Mouse (Mus musculus): ENCODE measurements at regions not wholly inside any gene's neighbourhood (a gene's known extent, or its start where the extent isn't known, plus 50 kb on each side); places are given as distances from the start of the nearest gene placed in this dataset.
A peak's percentile ranks its signal among the peaks of the same experiment; 100 is the strongest.

DNA sequence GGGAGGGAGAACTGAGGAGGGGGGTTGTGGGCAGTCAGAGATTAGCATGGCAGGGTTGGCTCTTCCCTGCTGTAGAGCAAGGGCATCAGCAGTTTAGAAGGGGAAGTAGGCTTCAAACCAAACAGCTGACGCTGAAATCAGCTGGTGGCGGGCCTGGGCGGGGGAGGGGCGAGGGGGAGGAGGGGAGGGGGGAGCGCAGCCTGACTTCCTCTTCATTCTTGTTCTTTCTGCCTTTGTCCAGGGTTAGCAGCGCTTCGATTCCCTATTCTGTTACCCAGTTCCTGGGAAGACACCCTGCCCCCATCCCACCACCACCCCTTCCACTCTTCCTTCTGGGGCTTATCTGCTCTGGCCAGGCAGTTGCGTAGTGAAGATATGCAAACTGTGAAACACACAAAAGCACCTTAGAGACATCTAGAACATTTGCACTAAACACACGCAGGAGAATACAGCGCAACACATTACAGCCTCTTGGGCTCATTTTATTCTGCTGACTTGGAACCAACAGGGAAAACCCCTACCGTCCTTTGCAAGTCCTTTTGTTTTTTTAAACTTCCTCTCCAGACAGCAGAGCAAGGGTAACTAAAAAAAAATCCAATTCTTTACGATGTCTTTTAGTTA lies 93.3 kb upstream of the Marcks start:
- peaks cover 12% of the 10 kb centered on the region for H3K4me1 ChIP-seq (ENCODE audit: control insufficient read depth, insufficient read depth, low read length)
- H3K27me3 ChIP-seq (ENCODE audit: control insufficient read depth, insufficient read depth, low read length) = no peaks in the 10 kb centered on the region
- peak; percentile 92 for ATAC-seq (replicated peaks; ENCODE audit: insufficient number of reproducible peaks, low FRiP score, low TSS enrichment)
- H3K4me3 ChIP-seq (ENCODE audit: low read depth, low read length) = peak overlapping the region; percentile 30
- H3K9ac ChIP-seq (ENCODE audit: low read depth, low read length) = peak overlapping the region; percentile 43
- peak overlapping the region; percentile 85 for H3K27ac ChIP-seq (ENCODE audit: low read depth, low read length)
- no peaks in the 10 kb centered on the region for H3K36me3 ChIP-seq (ENCODE audit: control insufficient read depth, insufficient read depth, low read length)
- WGBS (ENCODE audit: insufficient replicate concordance) = 9% methylated on average over 11 of the region's 12 CpGs
- peak overlapping the region; percentile 57 for H3K4me2 ChIP-seq
- H3K9me3 ChIP-seq (replicated peaks; ENCODE audit: control insufficient read depth, low read length) = no peaks in the 10 kb centered on the region

DNA sequence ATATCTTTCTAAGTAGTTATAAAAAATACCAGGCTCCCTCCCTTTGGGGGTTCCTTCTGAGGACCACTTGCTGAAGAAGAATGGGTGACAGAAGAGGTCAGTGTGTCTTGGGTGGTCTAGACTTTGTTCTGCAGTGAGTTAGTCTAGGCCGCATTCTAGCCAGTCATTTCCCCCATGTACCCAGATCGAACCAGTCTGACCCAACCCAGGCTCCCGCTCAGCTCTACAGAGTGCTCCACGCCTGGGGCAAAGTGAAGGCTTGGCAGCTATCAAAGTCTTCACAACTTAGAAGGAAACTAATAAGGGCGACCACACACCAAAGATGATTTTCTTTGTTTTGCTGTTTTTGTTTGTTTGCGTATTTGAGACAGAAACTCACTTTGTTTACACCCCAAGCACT lies 92.4 kb upstream of the Marcks start:
- Histone ChIP-seq H3K27me3 (ENCODE audit: control insufficient read depth, insufficient read depth, low read length) (no peaks in the 10 kb centered on the region), H3K4me2 (no peak overlapping the region), H3K36me3 (ENCODE audit: control insufficient read depth, insufficient read depth, low read length) (no peaks in the 10 kb centered on the region), H3K4me3 (ENCODE audit: low read depth, low read length) (no peak overlapping the region), H3K9me3 (replicated peaks; ENCODE audit: control insufficient read depth, low read length) (no peaks in the 10 kb centered on the region), H3K9ac (ENCODE audit: low read depth, low read length) (no peak overlapping the region), H3K27ac (ENCODE audit: low read depth, low read length) (peak overlapping the region; percentile 85), H3K4me1 (ENCODE audit: control insufficient read depth, insufficient read depth, low read length) (peaks cover 12% of the 10 kb centered on the region)
- no peak for ATAC-seq (replicated peaks; ENCODE audit: insufficient number of reproducible peaks, low FRiP score, low TSS enrichment)
- 83% methylated on average over 6 of the region's 6 CpGs for WGBS (ENCODE audit: insufficient replicate concordance)

DNA sequence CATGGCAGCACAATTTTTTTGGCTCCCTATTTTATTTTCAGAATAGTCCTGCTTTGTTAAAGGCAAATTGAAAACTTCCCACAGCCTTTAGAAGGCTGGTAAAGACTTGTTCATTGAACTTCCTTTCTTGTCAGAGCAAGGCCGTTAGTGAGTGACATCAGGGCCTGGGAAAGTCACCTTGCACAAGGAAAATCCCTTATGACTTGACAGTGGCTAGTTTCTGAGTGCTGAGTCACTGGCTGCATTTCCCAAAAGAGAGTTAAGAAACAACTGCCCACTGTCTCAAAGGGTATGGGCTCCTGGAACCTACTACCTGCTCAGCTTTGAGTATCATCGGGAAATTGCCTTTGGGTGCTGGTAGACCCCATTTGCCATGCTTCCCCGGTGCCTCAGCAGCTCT lies 89.2 kb upstream of the Marcks start:
- Histone ChIP-seq H3K27ac (ENCODE audit: low read depth, low read length) (no peak overlapping the region), H3K4me1 (ENCODE audit: control insufficient read depth, insufficient read depth, low read length) (peaks cover 6% of the 10 kb centered on the region), H3K9me3 (replicated peaks; ENCODE audit: control insufficient read depth, low read length) (no peaks in the 10 kb centered on the region), H3K27me3 (ENCODE audit: control insufficient read depth, insufficient read depth, low read length) (no peaks in the 10 kb centered on the region), H3K4me2 (no peak overlapping the region), H3K36me3 (ENCODE audit: control insufficient read depth, insufficient read depth, low read length) (no peaks in the 10 kb centered on the region), H3K9ac (ENCODE audit: low read depth, low read length) (no peak overlapping the region), H3K4me3 (ENCODE audit: low read depth, low read length) (no peak overlapping the region)
- ATAC-seq (replicated peaks; ENCODE audit: insufficient number of reproducible peaks, low FRiP score, low TSS enrichment) = no peak
- 70% methylated on average over 3 of the region's 3 CpGs for WGBS (ENCODE audit: insufficient replicate concordance)

DNA sequence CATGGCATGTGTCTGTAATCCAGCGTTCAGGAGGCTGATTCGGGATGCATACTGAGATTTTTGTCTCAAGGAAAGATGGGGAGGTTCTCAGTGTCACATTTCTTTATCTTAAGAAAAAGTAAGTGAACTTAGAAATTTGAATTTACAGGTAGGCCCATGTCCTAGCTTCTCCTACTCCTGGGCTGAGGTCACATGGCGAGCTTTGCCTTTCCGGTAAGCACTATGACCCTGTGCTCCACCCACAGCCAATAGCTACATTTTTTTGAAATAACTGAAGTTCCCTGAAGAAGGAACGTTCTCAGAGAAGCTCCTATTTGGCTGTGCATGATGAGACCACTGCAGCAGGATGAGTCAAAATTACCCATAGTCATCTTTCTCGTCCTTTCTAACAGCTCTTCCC lies 83.0 kb upstream of the Marcks start:
- no peak overlapping the region for H3K9ac ChIP-seq (ENCODE audit: low read depth, low read length)
- no peak overlapping the region for H3K4me2 ChIP-seq
- ATAC-seq (replicated peaks; ENCODE audit: insufficient number of reproducible peaks, low FRiP score, low TSS enrichment) = no peak
- H3K9me3 ChIP-seq (replicated peaks; ENCODE audit: control insufficient read depth, low read length) = no peaks in the 10 kb centered on the region
- H3K4me3 ChIP-seq (ENCODE audit: low read depth, low read length) = no peak overlapping the region
- H3K27me3 ChIP-seq (ENCODE audit: control insufficient read depth, insufficient read depth, low read length) = no peaks in the 10 kb centered on the region
- no peak overlapping the region for H3K27ac ChIP-seq (ENCODE audit: low read depth, low read length)
- WGBS (ENCODE audit: insufficient replicate concordance) = 52% methylated on average over 6 of the region's 6 CpGs
- peaks cover 7% of the 10 kb centered on the region; the same call in 1 of the 2 replicates for H3K4me1 ChIP-seq (ENCODE audit: control insufficient read depth, insufficient read depth, low read length)
- H3K36me3 ChIP-seq (ENCODE audit: control insufficient read depth, insufficient read depth, low read length) = no peaks in the 10 kb centered on the region

DNA sequence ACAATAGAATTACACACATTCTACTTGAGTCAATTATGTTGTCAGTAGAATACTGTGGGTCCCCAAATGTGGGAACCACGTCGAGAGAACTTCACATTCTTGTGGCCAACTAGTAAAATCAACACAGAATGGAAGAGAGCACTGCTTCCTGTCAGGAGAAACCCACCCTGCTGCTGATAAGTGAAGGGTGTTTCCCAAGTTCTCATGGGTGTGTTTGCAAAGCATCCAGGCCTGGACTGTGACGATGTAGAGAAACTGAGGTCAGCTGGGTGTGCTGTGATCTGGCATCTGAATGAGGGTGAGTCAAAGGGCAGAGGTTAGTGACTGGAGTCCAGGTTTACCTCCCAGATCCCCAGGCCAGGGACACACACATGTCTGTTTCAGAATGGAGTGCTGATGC lies 81.7 kb upstream of the Marcks start:
- ATAC-seq (replicated peaks; ENCODE audit: insufficient number of reproducible peaks, low FRiP score, low TSS enrichment) = peak; percentile 74
- Histone ChIP-seq H3K9ac (ENCODE audit: low read depth, low read length) (no peak overlapping the region), H3K36me3 (ENCODE audit: control insufficient read depth, insufficient read depth, low read length) (no peaks in the 10 kb centered on the region), H3K27me3 (ENCODE audit: control insufficient read depth, insufficient read depth, low read length) (no peaks in the 10 kb centered on the region), H3K27ac (ENCODE audit: low read depth, low read length) (peak overlapping the region; percentile 37; the same call in 1 of the 2 replicates), H3K9me3 (replicated peaks; ENCODE audit: control insufficient read depth, low read length) (no peaks in the 10 kb centered on the region), H3K4me2 (0 out of 2 replicates have a peak overlapping the region, but pooled peaks have one; percentile 5), H3K4me1 (ENCODE audit: control insufficient read depth, insufficient read depth, low read length) (peaks cover 7% of the 10 kb centered on the region; the same call in 1 of the 2 replicates), H3K4me3 (ENCODE audit: low read depth, low read length) (no peak overlapping the region)
- WGBS (ENCODE audit: insufficient replicate concordance) = 25% methylated on average over 3 of the region's 3 CpGs

DNA sequence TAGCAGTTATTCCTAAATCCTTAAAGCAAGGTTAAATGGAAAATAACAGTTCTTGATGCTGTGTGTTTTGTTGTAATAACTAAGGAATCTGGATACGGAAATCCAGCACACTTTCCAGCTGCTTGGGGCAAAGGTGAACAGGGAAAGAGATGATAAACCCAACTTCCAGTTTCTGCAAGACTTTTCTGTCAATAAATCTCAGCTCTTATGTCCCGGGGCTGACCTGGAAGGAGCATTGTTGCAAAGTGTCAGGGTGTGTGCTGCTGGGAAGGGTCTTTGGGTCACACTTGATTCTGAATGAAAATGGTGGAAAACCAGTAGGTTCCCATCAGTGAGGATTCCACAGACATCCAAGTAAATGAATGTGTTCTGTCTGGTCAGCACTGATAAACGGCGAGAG lies 81.2 kb upstream of the Marcks start:
- 52% methylated on average over 4 of the region's 4 CpGs for WGBS (ENCODE audit: insufficient replicate concordance)
- no peak overlapping the region for H3K4me3 ChIP-seq (ENCODE audit: low read depth, low read length)
- no peak for ATAC-seq (replicated peaks; ENCODE audit: insufficient number of reproducible peaks, low FRiP score, low TSS enrichment)
- no peaks in the 10 kb centered on the region for H3K27me3 ChIP-seq (ENCODE audit: control insufficient read depth, insufficient read depth, low read length)
- H3K27ac ChIP-seq (ENCODE audit: low read depth, low read length) = no peak overlapping the region
- no peak overlapping the region for H3K9ac ChIP-seq (ENCODE audit: low read depth, low read length)
- no peaks in the 10 kb centered on the region for H3K36me3 ChIP-seq (ENCODE audit: control insufficient read depth, insufficient read depth, low read length)
- H3K4me1 ChIP-seq (ENCODE audit: control insufficient read depth, insufficient read depth, low read length) = peaks cover 7% of the 10 kb centered on the region; the same call in 1 of the 2 replicates
- H3K4me2 ChIP-seq = no peak overlapping the region
- no peaks in the 10 kb centered on the region for H3K9me3 ChIP-seq (replicated peaks; ENCODE audit: control insufficient read depth, low read length)

DNA sequence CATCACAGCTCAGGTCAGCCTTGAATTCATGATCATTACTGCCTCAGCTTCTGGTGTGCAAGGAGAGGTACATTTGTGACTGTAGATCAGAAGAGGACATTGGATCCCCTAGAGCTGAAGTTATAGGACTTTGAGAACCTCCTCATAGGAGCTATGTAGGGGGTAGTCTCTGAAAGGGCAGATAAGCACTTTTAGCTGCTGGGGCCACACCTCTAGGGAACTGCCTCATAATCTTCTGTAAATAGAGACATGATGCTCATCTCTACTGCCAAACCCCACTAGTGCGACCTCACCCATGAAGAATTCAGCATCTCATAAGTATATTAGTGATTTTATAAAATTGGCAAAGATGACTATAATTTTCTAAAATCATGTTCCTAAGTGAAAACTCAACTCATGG lies 80.7 kb upstream of the Marcks start:
- Histone ChIP-seq H3K9ac (ENCODE audit: low read depth, low read length) (no peak overlapping the region), H3K9me3 (replicated peaks; ENCODE audit: control insufficient read depth, low read length) (no peaks in the 10 kb centered on the region), H3K27me3 (ENCODE audit: control insufficient read depth, insufficient read depth, low read length) (no peaks in the 10 kb centered on the region), H3K36me3 (ENCODE audit: control insufficient read depth, insufficient read depth, low read length) (no peaks in the 10 kb centered on the region), H3K4me3 (ENCODE audit: low read depth, low read length) (no peak overlapping the region), H3K4me1 (ENCODE audit: control insufficient read depth, insufficient read depth, low read length) (peaks cover 7% of the 10 kb centered on the region; the same call in 1 of the 2 replicates), H3K4me2 (no peak overlapping the region), H3K27ac (ENCODE audit: low read depth, low read length) (no peak overlapping the region)
- 69% methylated on average over 1 of the region's 1 CpGs for WGBS (ENCODE audit: insufficient replicate concordance)
- no peak for ATAC-seq (replicated peaks; ENCODE audit: insufficient number of reproducible peaks, low FRiP score, low TSS enrichment)

DNA sequence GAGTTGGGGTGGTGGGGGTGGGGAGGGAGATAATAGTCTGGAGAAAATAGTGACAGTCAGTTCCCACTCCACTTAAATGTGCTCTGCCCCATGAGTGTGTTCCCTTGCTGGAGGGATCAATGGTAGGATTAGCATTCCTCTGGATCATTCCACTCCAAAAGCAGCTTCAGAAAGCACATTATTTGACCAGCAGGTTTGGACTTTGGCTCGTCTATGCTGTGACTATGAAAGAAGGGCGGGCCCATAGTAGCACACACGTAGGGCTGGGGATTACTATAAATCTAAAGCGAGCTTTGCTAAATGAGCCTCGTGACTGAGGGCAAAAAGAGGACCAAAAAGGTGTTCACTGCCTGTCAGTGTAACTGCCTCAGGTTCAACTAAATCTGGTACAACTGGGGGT lies 75.9 kb upstream of the Marcks start:
- H3K9me3 ChIP-seq (replicated peaks; ENCODE audit: control insufficient read depth, low read length) = no peaks in the 10 kb centered on the region
- no peak overlapping the region for H3K9ac ChIP-seq (ENCODE audit: low read depth, low read length)
- H3K4me3 ChIP-seq (ENCODE audit: low read depth, low read length) = no peak overlapping the region
- ATAC-seq (replicated peaks; ENCODE audit: insufficient number of reproducible peaks, low FRiP score, low TSS enrichment) = no peak
- H3K27me3 ChIP-seq (ENCODE audit: control insufficient read depth, insufficient read depth, low read length) = no peaks in the 10 kb centered on the region
- H3K4me1 ChIP-seq (ENCODE audit: control insufficient read depth, insufficient read depth, low read length) = no peaks in the 10 kb centered on the region
- no peak overlapping the region for H3K27ac ChIP-seq (ENCODE audit: low read depth, low read length)
- no peaks in the 10 kb centered on the region for H3K36me3 ChIP-seq (ENCODE audit: control insufficient read depth, insufficient read depth, low read length)
- H3K4me2 ChIP-seq = no peak overlapping the region
- 74% methylated on average over 5 of the region's 5 CpGs for WGBS (ENCODE audit: insufficient replicate concordance)

DNA sequence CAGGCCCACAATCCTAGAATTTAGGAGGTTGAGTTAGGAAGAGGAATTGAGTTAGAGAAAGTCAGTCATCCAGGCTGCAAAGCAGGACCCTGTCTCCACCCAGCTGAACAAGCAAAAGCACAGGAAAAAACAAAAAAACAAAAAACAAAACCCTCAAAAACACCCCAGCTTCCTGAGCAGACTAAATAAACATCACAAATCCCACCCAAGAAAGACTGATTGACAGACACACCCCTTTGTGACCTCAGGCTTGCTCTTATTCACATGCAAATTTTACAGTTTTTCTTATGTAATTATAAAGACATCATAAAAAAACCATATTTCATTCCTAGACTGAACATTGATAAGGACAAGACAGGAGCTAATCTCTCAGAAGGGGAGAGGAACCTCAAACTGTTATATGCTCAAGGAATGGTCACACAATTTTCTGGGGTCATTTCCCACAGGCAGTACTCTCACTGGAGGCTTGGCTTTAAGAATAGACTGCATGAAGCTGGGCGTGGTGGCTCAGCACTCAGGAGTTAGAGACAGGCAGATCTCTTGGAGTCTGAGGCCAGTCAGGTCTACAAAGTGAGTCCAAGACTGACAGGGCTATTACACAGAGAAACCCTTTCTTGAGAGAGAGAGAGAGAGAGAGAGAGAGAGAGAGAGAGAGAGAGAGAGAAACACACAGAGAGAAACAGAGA lies 73.8 kb upstream of the Marcks start:
- H3K9ac ChIP-seq (ENCODE audit: low read depth, low read length) = no peak overlapping the region
- no peaks in the 10 kb centered on the region for H3K4me1 ChIP-seq (ENCODE audit: control insufficient read depth, insufficient read depth, low read length)
- ATAC-seq (replicated peaks; ENCODE audit: insufficient number of reproducible peaks, low FRiP score, low TSS enrichment) = no peak
- no peak overlapping the region for H3K27ac ChIP-seq (ENCODE audit: low read depth, low read length)
- H3K4me3 ChIP-seq (ENCODE audit: low read depth, low read length) = no peak overlapping the region
- no peaks in the 10 kb centered on the region for H3K36me3 ChIP-seq (ENCODE audit: control insufficient read depth, insufficient read depth, low read length)
- H3K9me3 ChIP-seq (replicated peaks; ENCODE audit: control insufficient read depth, low read length) = no peaks in the 10 kb centered on the region
- 44% methylated on average over 1 of the region's 1 CpGs for WGBS (ENCODE audit: insufficient replicate concordance)
- H3K27me3 ChIP-seq (ENCODE audit: control insufficient read depth, insufficient read depth, low read length) = no peaks in the 10 kb centered on the region
- H3K4me2 ChIP-seq = no peak overlapping the region

Measured in heart, embryonic 11.5 days (tissue).